Mouse (Mus musculus) gonadal fat pad, adult 2 months (tissue): ENCODE data around the gene Fam131a. TPM values are rescaled to one million over a fixed set of nuclear protein-coding genes. Genes with fewer than 3 reads are reported as not detected.
A peak's percentile ranks its signal among the peaks of the same experiment; 100 is the strongest.

Source experiments
- DNase-seq: peaks from one replicate; pipeline ENCODE4 v3.0.0-alpha.2; 2012; ENCODE audit warnings: low read depth
- polyA plus RNA-seq: library from polyadenylated mRNA; depleted of rRNA; stranded (reverse); fragments of >200 nt; gene quantifications from 2 replicates; pipeline ENCODE4 v1.2.3, GENCODE M21; 2012

Fam131a gene
- polyA plus RNA-seq, 1 experiment = 11.8 TPM

DNA sequence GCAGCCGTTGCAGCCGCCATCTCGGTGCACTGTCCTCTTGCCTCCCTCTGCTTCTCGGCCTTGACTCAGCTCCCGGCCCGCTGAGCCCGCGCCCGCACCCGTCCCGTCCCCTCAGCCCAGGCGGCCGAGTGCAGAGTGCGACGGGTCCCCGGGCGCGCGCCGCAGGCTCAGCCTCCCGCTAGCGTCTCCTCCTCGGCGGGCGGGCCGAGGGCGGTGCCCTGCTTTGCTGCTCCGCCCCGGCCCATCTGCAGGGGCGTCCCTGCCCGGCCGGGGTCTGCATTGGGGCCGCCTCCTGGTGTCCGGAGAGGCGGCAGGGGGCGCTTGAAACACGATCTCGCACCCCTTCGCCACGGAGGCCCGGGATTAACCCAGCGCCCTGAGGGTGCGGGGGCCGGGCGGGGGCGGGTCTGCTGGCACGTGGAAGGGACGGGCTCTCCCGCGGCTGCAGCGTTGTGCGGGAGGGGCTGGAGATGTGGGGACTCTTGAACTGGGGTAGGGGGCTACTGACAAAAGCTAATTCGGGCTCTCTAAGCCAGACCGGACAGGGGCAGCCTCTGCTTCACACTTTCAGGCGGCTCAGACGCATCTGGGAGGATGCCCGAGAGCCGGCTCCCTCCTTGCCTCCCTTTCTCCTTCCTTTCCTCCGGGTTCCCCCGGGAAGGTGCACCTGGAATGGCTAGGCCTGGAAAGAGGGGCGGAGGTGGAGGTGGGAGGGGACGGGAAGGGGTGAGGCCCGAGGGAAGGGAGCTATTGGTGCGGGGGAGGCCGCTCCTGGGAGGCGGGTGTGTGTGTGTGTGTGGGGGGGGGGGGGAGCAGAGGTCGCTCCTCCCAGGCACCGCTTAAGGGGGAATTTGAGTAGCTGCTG lies 23.2 kb downstream of the Fam131a start:
- DNase-seq = no peak

DNA sequence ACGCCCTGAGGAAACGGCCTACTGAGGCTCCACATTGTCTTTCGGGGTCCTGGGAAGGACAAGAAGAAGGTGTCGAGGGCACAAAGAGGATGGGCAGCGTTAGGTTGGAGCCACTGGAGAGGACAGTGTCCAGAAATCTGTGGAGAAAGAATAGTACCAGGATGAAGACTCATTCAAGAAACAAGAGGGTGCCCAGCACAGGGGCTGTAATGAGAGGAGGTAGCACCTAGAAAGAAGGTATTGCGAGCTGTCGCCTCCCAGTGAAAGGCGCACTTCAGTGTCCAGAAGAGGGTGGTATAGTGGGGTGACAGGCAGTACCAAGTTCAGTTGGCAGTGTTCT lies 23.8 kb downstream of the Fam131a start:
- no peak for DNase-seq

DNA sequence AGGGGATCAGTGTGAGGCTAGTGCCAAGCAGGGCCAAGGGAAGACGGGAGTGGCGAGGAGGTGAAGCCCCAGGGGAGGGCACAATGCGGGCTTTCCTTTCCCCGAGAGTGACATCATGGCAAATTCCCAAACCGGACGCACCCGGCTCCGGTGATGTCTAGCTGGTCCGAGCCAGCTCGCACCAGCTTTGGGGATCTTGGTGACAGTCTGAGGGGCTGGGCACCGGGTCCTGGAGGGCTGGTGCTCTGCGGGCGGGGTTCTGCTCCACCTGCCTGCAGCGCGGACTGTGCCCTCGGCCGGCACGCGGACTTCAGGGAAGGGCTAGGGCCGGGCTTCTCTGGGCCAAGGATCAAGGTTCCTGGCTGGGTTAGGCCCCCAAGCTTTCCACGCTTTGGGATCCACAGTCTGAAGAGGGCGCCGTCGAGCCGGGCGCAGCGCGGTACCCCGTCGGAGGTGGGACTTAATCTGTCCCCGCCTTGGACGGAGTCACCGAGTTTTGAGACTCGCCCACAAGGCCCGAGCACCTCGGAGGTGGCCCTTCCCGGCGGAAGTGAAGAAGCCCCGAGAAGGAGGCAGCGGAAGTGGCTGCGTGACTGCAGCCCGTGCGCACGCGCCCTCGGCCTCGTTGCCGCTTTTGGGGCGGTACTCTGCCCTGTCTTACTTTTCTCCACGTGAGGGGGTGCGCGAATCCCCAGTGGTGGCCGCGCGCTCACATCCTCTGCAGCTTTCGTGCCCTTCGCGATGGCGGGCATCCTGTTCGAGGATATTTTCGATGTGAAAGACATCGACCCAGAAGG lies 24.3 kb downstream of the Fam131a start, which contains the start of the genes Polr2h and Clcn2:
Gene Polr2h, plus strand, starts transcription at position 485 of the 797 bp plus-strand sequence.
Gene Clcn2, minus strand, starts transcription at position 566 of the 797 bp plus-strand sequence.
- DNase-seq = peak; percentile 80

DNA sequence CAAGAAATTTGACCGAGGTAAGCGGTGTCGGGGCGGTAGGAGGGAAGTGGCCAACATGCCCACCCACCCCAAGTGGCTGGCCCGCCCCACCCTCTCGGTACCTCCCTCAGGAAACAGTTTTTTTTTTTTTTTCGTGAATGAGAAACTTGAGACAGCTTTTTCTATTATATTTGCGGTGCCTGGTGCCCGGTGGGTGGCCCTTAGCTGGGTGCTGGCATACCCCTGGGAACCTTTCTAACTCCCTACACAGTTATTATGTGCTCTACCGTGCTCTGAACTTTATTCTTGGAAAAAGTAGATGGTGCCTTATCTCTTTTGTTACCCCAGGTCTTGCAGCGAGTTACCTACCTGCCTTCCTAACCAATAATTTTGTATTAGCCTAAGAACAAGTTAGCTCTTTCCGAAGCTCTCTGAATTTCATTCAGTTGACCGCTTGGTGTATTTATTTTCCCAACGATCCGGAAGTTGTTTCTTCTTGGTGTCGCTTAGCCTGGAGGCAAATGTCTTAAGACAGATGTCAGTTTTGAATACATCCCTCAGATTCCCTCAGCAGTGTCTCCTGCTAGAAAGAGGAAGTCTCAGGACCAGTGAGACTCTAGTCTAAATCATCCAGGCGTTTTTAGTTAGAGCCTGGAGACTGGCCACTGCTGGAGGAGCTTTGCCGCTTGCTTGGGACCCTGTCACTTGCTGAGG lies 25.1 kb downstream of the Fam131a start:
- no peak for DNase-seq

DNA sequence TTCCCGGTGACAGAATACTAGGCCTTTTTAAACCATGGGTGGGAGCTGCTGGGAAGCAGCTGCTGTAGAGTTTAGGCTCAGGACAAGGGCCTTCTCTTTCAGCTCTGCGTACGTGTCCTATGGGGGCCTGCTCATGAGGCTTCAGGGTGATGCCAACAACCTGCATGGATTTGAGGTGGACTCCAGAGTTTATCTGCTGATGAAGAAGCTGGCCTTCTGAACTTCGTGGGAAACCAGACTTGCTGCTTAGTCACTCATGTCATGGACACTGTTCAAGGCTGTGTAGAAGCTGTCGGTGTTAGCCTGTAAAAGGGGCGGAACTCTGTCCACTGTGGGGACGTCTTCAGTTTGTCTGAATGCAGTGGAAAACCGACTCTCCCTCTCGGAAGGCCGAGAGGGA lies 28.8 kb downstream of the Fam131a start:
- no peak for DNase-seq

DNA sequence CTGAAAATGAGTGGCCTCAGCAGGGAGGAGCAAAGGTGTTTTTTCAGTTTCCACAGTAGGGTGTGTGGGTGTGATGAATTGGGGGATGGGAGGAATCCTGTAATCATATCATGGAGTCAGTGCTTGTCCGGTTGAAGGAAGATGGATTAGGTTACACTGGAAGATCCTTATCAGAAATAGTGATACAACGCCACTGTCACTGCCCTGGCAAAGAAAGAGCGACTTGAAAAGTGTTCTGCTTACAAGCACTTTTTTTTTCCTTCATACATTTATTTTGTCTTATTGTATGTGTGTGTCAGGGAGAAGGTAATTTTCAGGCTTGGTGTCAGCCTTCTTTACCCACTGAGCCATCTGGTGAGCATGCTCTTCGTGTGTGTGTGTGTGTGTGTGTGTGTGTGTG lies 29.7 kb downstream of the Fam131a start:
- no peak for DNase-seq

DNA sequence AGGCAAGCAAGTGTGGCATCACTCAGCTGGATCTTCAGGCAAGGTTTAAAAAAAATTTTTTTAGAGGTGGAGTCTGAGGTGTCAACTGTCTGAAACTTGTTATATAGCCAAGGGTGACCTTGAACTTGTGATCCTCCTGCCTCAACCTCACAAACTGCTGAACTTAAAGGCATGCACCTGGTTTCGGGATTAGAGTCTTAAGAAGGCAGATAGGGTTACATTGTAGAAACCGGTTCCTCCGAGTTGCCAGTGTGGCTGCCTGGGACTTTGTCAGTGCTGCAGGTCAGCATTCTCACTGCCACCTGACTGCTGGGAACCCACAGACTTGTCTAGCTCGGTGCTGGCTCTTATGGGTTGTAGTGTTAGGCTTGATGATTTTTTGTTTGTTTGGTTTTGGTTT lies 30.2 kb downstream of the Fam131a start:
- DNase-seq = no peak

DNA sequence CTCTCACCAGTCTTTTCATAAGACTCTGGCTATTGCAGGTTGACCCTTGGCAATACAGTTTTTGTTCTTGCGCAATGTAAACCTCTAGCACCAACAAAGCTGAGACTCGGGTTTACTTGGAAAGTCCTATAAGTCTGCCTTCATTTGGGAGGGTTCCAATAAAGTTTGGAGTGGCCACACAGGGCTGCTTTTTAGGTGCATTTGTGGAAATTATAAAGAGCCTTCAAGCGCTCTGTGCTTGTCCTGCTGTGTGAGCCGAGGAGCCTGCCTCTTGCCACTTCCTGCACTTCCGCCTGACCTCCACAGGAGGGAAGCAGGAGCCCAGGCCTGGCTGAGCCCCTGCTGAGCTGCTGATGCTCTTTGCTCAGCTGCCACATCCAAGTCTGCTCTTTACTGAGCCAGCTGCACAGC lies 31.3 kb downstream of the Fam131a start:
- DNase-seq = no peak

DNA sequence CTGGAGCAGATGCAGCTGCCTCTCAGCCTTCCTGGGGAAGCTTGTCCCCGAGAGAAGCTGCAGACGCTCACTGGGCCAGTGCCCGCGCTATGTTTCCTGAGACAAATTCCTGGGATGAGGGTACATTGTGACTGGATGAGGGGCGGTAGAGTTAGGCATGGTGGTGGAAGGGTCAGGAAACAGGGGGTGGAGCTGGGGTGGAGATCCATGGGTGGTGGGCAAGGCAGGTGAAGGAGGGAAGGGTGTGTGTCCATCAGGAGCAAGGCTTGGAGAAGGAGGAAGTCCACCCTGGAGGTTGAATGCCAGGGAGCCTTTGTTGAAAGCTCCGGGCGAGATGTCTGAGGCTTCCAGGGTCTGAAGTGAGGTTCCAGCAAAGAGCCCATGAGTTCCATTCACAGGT lies 32.3 kb downstream of the Fam131a start:
- DNase-seq = no peak

DNA sequence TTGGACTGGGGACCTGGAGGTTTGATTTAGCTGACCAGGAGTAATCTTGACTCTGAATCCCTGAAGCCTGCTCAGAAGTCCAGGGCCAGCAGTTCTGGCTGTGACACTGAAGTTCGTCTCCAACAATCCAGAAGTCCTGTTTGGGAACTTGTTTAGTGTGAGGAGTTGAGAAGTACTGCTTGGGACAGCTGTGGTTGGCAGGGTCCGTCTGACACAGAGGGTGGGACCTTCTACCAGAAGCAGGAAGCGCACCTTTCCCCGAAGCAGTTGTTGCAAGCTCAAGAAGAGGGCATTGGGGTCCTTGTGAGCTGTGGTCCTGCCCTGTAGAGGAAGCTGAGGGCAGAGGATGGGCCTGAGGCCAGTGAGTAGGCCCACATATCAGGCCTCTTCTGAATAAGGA lies 32.7 kb downstream of the Fam131a start:
- no peak for DNase-seq

DNA sequence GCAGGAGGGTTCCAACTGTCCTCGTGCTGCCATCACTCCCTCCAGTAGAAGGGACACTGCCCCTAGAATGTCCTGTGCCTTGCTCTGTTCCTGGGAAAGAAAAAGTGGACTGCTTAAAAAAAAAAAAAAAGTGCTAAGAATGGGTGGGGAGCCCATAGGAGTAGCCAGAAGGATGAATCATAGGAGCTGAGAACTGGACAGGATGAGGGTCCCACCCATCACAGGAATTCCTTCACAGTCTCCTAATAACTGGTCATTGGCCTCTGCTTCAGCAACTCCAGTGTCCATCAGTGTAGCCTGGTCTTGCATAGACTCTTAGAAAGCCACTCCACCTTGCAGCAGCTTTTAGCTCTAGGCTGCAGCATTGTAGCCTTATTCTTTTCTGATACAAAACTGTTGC lies 33.3 kb downstream of the Fam131a start:
- DNase-seq = no peak

DNA sequence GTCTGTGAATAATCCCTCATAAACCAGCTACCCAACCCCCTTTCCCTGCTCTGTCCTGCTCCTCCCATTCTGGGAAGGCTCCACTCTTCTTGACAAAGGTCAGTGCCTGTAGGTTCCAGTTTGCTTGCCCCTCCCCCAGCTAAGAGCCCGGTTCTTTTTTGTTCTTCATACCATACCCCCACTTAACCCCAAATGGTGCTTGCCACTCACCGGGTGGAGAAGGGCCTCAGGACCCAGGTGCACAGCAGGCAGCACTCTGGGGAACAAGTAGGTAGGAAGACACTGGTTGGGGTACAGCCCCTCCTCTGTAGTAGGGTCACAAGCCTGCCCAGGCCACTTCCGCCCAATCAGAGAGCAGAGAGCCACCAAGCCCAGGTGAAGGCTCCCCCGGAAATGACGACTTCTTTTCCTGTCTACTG lies 37.3 kb downstream of the Fam131a start:
- DNase-seq = no peak

DNA sequence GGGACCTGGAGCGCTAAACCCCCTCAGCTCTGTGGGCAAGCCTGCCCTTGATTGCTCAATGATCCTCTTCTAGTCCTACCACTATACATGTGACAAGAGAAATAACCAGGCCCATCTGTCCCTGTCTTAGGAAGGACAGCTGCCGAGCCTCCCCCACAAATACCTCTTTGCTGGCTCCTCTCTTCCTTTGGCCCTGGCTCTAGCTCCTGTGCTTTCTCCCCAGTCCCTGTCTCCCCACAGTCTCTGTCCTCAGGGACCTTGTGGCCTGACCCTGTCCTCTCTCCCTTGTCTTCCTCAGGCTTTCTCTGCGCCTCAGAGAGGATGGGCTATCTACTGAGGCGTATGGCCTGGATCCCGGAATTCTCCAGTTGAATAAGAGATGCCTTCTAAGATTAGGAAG lies 38.6 kb downstream of the Fam131a start:
- DNase-seq = no peak

DNA sequence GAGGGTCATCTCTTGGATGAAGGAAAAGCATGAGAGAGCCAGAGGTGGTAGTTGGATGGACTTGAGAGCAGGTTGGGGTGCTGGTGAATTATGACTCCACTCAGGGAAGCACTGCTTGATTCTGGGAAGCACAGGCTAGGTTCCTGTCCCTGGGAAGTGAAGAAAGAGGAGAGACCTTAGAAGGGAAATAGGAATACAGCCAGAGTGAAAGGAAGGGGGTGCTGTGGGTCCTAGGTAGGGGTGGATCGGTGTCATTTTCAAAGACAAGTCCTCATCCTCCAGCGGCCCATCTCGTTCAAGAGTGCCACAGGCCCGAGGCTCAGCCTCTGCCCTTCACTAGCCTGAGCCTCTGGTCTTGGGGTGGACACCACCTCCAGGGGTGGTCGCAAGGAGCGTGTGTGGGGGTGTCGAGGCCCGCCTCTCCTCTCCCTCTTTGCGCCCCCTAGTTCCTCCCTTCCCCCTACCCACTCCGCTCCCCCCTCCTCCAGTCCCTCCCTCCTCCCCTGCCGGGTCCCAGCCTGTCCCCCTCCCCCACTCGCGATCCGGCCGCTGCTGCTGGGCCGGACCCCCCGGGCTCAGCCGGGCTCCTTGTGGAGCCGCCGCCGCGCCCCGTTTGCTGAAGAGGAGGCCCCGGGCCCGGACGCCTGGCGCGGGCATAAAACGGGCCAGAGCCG lies 39.3 kb downstream of the Fam131a start:
- no peak for DNase-seq

DNA sequence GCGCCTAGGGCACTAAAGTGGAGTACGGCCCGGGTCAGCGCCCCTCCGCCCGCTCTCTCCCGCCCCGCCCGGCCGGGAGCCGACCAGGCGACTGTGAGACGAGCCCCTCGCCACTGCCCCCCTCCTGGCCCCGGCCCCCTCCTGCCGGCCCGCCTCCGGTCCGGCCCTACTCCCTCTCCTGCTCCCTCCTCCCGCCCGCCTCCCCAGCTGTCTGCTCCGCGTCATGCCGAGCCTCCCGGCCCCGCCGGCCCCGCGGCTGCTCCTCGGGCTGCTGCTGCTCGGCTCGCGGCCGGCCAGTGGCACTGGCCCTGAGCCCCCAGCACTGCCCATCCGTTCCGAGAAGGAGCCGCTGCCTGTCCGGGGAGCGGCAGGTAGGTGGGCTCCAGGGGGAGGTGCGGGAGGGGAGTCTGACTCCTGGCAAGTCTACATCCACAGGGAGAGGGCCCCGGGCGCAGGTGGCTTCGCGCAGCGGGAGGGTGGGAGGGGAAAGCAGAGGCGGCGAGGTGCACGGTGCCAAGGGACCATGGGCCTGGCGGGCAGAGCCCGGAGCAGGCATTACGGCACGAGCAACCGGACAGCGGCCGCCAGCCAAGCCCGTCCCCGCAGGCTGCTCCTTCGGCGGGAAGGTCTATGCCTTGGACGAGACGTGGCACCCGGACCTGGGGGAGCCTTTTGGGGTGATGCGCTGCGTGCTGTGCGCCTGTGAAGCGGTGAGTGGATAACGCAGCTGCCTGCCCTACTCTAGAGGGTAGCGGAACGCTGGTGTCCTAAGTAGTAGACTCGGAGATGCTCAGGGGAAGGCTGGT lies 40.1 kb downstream of the Fam131a start, which contains the start of gene Chrd:
Gene Chrd, plus strand, starts transcription at position 203 of the 806 bp plus-strand sequence.
- no peak for DNase-seq

DNA sequence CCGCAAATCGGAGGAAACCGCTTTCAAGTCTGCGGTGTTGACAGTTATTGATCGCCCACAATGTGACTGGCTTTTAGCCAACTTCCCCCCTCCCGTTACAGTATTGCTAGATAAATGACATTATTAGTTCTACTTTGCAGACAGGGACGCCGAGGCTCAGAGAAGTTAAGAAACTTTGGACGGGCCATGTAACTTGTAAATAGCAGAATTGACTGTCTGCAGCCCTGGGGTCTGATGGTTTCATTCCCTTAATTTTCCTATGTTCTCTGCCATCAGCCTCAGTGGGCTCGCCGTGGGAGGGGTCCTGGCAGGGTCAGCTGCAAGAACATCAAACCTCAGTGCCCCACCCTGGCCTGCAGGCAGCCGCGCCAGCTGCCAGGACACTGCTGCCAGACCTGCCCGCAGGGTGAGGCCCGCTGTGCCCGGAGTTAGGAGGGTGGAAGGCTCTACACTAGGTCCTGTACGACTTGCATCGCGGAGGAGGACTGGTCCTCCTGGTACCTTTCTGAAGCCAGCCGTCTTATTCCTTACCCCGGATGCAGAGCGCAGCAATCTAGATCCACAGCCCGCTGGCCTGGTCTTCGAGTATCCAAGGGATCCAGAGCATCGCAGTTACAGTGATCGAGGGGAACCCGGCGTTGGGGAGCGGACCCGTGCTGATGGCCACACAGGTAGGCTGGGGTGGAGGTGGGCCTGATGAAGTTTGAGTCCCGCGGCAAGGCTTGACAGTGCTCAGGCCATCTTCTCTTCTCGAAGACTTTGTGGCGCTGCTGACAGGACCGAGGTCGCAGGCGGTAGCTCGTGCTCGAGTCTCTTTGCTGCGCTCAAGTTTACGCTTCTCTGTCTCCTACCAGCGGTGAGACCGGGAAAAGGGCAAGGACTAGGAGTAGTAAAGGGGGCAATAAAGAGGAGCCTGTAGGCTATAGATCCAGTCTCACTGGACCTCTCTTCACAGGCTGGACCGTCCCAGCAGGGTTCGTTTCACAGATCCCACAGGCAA lies 41.0 kb downstream of the Fam131a start, which contains the start of gene Thpo:
Gene Thpo, minus strand, starts transcription at position 781 of the 1,000 bp plus-strand sequence.
- no peak for DNase-seq

DNA sequence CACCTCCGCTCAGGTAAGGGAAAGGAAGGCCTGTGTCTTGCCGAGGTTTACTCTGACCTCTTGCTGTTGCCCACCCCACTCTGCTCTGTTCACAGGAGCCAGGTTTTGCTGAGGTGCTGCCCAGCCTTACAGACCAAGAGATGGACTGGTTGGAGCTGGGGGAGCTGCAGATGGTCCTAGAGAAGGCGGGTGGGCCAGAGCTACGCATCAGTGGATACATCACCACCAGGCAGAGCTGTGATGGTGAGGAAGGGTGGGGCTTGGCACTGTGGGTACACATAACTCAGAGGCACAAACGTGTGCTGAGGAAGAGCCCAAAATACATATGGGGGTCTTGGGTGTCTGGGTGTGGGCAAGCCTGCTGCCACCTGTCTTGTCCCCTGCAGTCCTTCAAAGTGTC lies 42.6 kb downstream of the Fam131a start:
- DNase-seq = no peak

DNA sequence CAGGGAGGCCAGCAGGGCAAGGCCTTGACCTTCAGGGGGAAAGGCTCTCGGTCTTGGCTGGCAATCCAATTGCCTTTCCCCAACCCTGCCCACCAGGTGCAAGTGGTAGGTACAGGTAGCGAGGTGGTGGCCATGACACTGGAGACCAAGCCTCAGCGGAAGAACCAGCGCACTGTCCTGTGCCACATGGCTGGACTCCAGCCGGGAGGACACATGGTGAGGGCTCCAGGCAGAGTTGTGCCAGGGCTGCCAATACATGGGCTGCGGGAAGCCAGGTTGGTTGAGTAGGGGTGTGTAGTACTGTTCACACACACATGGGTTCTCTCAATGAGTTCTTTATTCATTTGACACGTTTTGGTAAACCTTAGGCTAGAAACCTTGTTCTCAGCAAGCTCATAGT lies 43.1 kb downstream of the Fam131a start:
- no peak for DNase-seq

DNA sequence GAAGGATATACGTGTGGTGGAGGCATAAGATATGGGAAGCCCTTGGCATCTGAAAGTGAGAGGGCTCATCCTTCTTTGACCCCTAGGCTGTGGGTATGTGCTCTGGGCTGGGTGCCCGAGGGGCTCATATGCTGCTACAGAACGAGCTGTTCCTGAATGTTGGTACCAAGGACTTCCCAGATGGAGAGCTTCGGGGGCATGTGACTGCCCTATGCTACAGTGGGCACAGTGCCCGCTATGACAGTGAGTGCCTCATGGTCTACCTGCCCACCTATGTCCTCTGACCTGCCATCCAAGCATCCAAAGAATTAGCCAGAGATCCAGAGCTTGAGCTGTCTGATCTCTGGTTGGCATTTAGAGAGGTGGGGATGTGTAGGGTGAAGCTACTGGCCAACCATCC lies 43.8 kb downstream of the Fam131a start:
- no peak for DNase-seq
